Mouse (Mus musculus): Measurements from ENCODE around the gene Hfm1. TPM values are rescaled to one million over a fixed set of nuclear protein-coding genes. Genes with fewer than 3 reads are reported as not detected.

Gene Hfm1
- total RNA-seq, 2 experiments from 2014 or later: 1.7 to 1.9 TPM

- no peak for DNase-seq (ENCODE audit: extremely low spot score in 1 of 2, low spot score in 1 of 2)
These were observed 72.8 kb downstream of the Hfm1 start for GRCm38 (mm10) chr5:106853284-106853683.

- DNase-seq (ENCODE audit: extremely low spot score in 1 of 2, low spot score in 1 of 2): no peak
These were observed 79.1 kb downstream of the Hfm1 start for GRCm38 (mm10) chr5:106847045-106847444.

DNA sequence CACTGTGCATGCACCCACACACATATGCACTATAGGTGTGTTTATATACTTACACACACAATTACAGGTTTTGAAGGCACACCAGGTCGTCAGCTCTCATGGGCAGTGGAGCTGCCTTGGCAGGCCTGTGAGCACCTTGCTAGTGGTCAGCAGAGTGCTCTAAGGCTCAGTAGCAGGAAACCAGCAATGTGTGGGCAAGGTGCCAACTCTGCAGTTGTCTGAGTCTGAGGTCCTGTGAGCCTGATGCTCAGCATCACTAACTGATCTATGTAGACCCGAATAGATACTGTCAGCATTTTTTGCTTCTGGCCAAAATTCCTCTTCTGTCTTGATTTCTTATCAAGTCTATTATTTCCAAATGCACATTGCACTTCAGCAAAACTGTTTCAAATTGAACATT is 82.2 kb downstream of the Hfm1 start:
- no peak for DNase-seq (ENCODE audit: extremely low spot score in 1 of 2, low spot score in 1 of 2)

GRCm38 (mm10) chr5:106833025-106833424 is 93.1 kb downstream of the Hfm1 start:
- DNase-seq (ENCODE audit: extremely low spot score in 1 of 2, low spot score in 1 of 2): no peak

DNA sequence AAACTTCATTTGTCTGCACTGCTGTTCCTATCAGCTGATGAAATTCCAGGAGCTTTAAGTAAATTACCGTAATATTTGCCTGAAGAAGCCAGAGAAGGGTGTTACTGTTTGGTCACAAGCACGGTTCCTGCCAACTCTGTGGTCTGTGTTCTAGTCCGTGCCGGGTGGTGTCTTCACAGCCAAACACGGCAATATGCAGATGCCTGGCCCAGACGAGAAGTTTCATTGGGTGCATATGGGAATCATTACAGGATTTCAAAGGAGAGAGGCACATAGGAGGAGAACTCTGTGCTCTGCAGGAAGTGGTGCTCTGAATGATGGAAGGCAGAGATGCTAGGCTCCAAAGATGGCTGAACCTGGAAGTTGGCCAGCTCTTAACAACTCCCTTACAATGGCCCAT is 94.7 kb downstream of the Hfm1 start:
- no peak for DNase-seq (ENCODE audit: extremely low spot score in 1 of 2, low spot score in 1 of 2)

DNA sequence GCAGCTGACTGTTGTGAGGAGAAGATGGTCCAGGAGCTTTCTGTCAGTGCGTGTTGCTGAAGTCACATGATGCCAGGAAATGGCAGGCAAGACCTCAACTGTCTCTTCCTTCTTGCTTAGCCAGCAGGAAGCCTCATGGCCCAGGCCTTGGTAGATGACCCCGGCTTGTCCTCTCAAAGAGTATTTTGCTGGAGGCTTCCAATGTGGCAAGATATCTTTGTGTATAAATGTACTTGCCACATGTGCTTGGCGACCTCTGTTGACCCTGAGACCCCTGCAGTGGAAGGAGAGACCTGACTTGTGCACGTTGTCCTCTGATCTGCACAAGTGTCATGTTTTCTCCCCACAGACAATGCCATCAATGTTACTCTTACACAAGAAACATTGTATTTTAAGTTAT is 95.3 kb downstream of the Hfm1 start:
- DNase-seq (ENCODE audit: extremely low spot score in 1 of 2, low spot score in 1 of 2): no peak

- no peak for DNase-seq (ENCODE audit: extremely low spot score in 1 of 2, low spot score in 1 of 2)
These were observed 99.4 kb downstream of the Hfm1 start for GRCm38 (mm10) chr5:106826740-106827139.

DNA sequence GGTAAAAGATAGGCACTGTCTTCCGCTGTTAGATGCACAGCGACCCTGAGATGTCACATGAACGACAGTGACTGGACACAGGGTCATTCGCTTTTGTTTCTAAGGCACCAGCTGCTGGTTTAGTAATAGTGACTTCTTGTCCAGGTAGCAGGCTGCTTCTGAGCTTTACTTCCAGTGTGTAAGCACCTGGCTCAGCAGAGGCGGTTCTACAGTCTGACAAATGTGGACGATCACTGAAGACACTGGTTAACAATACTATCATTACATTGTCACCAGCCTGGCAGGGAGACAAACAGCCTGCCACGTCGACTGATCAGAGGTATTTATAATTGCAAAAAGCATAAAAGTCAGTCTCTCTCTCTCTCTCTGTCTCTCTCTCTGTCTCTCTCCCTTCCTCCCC is 100.1 kb downstream of the Hfm1 start:
- DNase-seq (ENCODE audit: extremely low spot score in 1 of 2, low spot score in 1 of 2): no peak

DNA sequence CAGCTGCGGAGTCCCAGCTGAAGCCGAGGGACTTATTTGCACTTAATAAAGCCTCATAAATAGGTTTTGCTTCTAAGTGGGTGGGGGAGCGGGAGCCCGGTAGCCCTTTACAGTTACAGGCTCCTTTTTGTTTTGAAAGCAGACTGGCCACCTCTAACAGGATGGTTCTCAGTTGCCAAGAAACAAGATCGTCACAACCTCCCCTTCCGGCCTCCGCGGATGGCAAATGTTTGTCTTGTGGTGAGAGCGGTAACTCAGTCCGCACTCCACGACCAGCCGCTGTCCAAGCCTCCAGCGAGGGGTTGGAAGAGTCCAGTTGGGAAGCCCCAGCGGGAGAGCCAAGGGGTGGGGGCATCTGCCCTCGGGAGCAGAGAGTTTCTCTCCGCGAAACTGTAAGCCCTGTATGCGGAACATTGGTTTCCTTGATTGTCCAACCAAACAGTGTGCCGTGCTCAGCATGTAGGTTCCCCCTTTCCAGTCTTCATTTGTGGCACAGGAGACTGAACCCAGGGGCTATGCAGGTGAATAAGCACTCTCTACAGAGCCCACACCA is 100.7 kb downstream of the Hfm1 start:
- peak in 1 of 2 experiments; percentile 15 for DNase-seq (ENCODE audit: extremely low spot score in 1 of 2, low spot score in 1 of 2)

GRCm38 (mm10) chr5:106824716-106825115 is 101.4 kb downstream of the Hfm1 start:
- no peak for DNase-seq (ENCODE audit: extremely low spot score in 1 of 2, low spot score in 1 of 2)

GRCm38 (mm10) chr5:106819630-106820029 is 106.5 kb downstream of the Hfm1 start:
- no peak for DNase-seq (ENCODE audit: extremely low spot score in 1 of 2, low spot score in 1 of 2)

GRCm38 (mm10) chr5:106815923-106816654 is 110.0 kb downstream of the Hfm1 start:
- DNase-seq (ENCODE audit: extremely low spot score in 1 of 2, low spot score in 1 of 2): no peak

DNA sequence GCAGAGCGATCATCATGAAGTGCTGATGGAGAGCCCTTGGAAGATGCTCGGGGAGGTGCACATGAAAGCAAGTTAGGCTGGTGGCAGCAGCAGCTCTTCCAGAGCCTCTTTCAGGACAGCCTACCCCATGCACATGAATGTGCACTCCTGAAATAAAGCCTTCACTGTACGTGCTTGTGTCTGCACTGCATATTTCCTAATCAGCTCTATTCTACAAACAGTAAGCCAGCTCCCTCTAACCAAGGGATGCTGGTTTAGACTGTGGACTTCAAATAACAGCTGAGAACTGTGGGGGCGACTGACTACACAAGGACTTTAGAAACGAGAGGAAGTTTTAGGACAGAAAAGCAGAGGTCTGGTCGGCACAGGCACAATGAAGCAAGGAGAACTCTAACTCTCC is 111.5 kb downstream of the Hfm1 start:
- no peak for DNase-seq (ENCODE audit: extremely low spot score in 1 of 2, low spot score in 1 of 2)

GRCm38 (mm10) chr5:106803094-106803493 is 123.0 kb downstream of the Hfm1 start:
- DNase-seq (ENCODE audit: extremely low spot score in 1 of 2, low spot score in 1 of 2): peak; percentile 49 to 64

DNA sequence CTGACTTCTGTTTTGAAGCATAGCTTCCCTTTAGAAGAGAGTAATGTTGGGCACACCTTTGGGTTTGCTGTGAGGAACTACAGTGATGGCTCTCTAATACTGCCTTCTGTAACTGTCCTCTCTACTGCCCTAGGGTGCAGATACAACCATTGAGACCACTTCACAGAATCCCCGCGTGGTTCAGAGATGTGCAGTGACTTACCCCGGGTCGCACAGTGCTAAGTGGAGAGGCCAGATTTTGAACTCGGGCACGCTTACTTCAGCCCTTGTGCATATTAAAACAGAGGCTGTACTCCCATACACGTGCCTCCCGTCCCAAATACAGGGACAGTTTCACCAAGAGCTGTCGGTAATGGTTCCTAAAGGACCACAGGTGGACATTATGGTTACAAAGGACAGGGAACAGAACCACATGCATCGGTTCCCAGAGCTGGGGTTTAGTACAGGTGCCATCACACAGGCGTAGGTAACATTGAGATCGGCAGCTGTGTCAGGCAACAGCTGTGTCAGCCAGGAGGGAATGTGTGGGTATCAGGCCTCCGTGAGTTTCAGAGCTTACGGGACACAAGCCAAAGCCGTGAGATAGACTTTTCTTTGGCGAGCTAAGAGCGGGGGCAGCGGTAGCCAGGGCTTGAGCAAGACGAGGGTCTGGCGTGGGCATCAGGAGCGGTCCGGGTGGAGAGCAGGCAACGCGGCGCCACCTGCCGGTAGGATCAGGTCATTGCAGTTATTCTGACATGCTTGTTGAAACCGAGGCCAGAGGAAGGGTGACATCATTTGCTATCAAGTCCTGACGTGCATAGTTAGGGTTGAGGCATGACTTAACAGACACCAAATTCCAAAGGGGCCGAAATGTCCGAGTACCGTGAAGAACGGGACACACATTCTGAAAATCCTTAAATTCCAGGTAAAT is 124.0 kb downstream of the Hfm1 start:
- DNase-seq (ENCODE audit: extremely low spot score in 1 of 2, low spot score in 1 of 2): peak; percentile 83 to 91

- DNase-seq (ENCODE audit: extremely low spot score in 1 of 2, low spot score in 1 of 2): no peak
These were observed 124.8 kb downstream of the Hfm1 start for GRCm38 (mm10) chr5:106801215-106801863.

GRCm38 (mm10) chr5:106797896-106798295 is 128.2 kb downstream of the Hfm1 start:
- DNase-seq (ENCODE audit: extremely low spot score in 1 of 2, low spot score in 1 of 2): no peak

GRCm38 (mm10) chr5:106791241-106791572 is 134.9 kb downstream of the Hfm1 start:
- DNase-seq (ENCODE audit: extremely low spot score in 1 of 2, low spot score in 1 of 2): no peak

GRCm38 (mm10) chr5:106790496-106791240 is 135.5 kb downstream of the Hfm1 start:
- no peak for DNase-seq (ENCODE audit: extremely low spot score in 1 of 2, low spot score in 1 of 2)
